Mouse (Mus musculus) heart, adult 2 months (tissue): ENCODE results near the gene Per2.

Experiments used
- CTCF ChIP-seq: fragments of 200-600 bp; IDR thresholded peaks from 2 replicates; pipeline ENCODE4 v1.8.1; 2022; ENCODE audit warnings: antibody characterized with exemption, mild to moderate bottlenecking, moderate library complexity
- POLR2A ChIP-seq: fragments of 200-500 bp; IDR thresholded peaks from 2 replicates; pipeline ENCODE4 v1.6.1; 2011; ENCODE audit warnings: mild to moderate bottlenecking, low read depth, low read length, control low read depth; ENCODE audit not compliant: insufficient read depth

DNA sequence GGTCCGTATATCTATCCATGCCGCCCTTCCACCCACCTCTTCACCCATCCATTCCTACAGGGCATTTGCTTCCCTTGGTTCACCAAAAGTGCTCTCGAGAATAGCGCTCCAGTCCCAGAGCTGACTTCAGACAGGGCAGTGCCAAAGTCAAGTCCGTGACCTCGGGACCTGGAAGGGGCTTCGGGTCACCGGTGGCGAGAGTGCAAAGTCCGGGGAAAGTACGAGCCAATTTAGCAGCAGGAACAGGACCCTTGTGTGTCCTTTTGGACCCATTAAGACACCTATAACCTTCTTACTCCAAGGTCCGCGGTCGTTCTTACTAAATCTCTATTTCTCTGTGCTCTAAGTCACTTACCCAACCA lies 45.6 kb downstream of the Per2 start:
- TF ChIP-seq CTCF (no peak), POLR2A (no peak)
